Mouse (Mus musculus) kidney, postnatal 14 days (tissue): Measurements from ENCODE around the gene Olfr1377.
"Not testable (repeated sequence)": the region's sequence is repeated elsewhere in the genome, so short reads cannot be mapped to it uniquely, and the experiment has no call there.

Experiments used
- DNase-seq: peaks from one replicate; pipeline ENCODE4 v3.0.0; 2022; ENCODE audit warnings: mixed read lengths

Olfr1377 gene

GRCm38 (mm10) chr11:50981667-50982066 is at the start of gene Olfr1377:
TSS of gene Olfr1377 (plus strand) at chr11:50981967.
- no peak for DNase-seq

- DNase-seq, result no peak
These were observed 49.7 kb upstream of the Olfr1377 start for GRCm38 (mm10) chr11:50932040-50932439.

- DNase-seq, result no peak
These were observed 43.3 kb upstream of the Olfr1377 start for GRCm38 (mm10) chr11:50938435-50938834.

- peak; percentile 38 for DNase-seq
These were observed 42.0 kb upstream of the Olfr1377 start for GRCm38 (mm10) chr11:50939621-50940366.

- no peak for DNase-seq
These were observed 39.4 kb upstream of the Olfr1377 start for GRCm38 (mm10) chr11:50942386-50942785.

GRCm38 (mm10) chr11:50943506-50943905 is 38.3 kb upstream of the Olfr1377 start, which contains the start of gene 4933414I15Rik:
TSS of gene 4933414I15Rik (minus strand) at chr11:50943765.
- no peak for DNase-seq

GRCm38 (mm10) chr11:50952290-50952689 is 29.5 kb upstream of the Olfr1377 start:
- DNase-seq, result peak; percentile 24

- DNase-seq, result no peak
These were observed 28.1 kb upstream of the Olfr1377 start, which contains the start of gene Prop1 for GRCm38 (mm10) chr11:50953665-50954064. TSS of gene Prop1 (minus strand) at chr11:50953765.

- peak; percentile 26 for DNase-seq
These were observed 16.9 kb upstream of the Olfr1377 start for GRCm38 (mm10) chr11:50964886-50965285.

GRCm38 (mm10) chr11:50966230-50966629 is 15.5 kb upstream of the Olfr1377 start, which contains the start of gene Olfr1378:
TSS of gene Olfr1378 (plus strand) at chr11:50966530.
- DNase-seq, result no peak

GRCm38 (mm10) chr11:50977216-50977615 is 4.6 kb upstream of the Olfr1377 start:
- DNase-seq, result no peak

GRCm38 (mm10) chr11:51003296-51003695 is 21.5 kb downstream of the Olfr1377 start, which contains the start of gene Olfr51:
TSS of gene Olfr51 (plus strand) at chr11:51003596.
- no peak for DNase-seq

GRCm38 (mm10) chr11:51011821-51012220 is 30.1 kb downstream of the Olfr1377 start:
- DNase-seq, result peak; percentile 63

- DNase-seq, result no peak
These were observed 32.2 kb downstream of the Olfr1377 start, which contains the start of gene Olfr54 for GRCm38 (mm10) chr11:51013936-51014335. TSS of gene Olfr54 (plus strand) at chr11:51014236.

- no peak for DNase-seq
These were observed 34.6 kb downstream of the Olfr1377 start for GRCm38 (mm10) chr11:51016341-51016740.

GRCm38 (mm10) chr11:51026811-51027210 is 45.0 kb downstream of the Olfr1377 start:
- peak; percentile 45 for DNase-seq

GRCm38 (mm10) chr11:51029381-51029780 is 47.6 kb downstream of the Olfr1377 start:
- DNase-seq, result peak; percentile 49

GRCm38 (mm10) chr11:51030225-51030624 is 48.5 kb downstream of the Olfr1377 start:
- peak; percentile 15 for DNase-seq

- DNase-seq, result peak; percentile 41
These were observed 51.1 kb downstream of the Olfr1377 start for GRCm38 (mm10) chr11:51032851-51033250.

GRCm38 (mm10) chr11:51034141-51034540 is 52.4 kb downstream of the Olfr1377 start:
- DNase-seq, result not testable (repeated sequence)

- peak; percentile 55 for DNase-seq
These were observed 54.2 kb downstream of the Olfr1377 start for GRCm38 (mm10) chr11:51035951-51036350.
